Mouse (Mus musculus): ENCODE measurements around the gene Dnah8. TPM values are rescaled to one million over a fixed set of nuclear protein-coding genes. Genes with fewer than 3 reads are reported as not detected.

Dnah8 gene
- polyA plus RNA-seq, 1 experiment = 0.85 TPM

GRCm38 (mm10) chr17:30840046-30840445 is 215.9 kb downstream of the Dnah8 start:
- H3K4me1 ChIP-seq (ENCODE audit: control insufficient read depth, insufficient read depth, low read length) = no peaks in the 10 kb centered on the region
- no peak overlapping the region for H3K4me3 ChIP-seq (replicated peaks; ENCODE audit: insufficient read depth, low read depth, low read length)
- WGBS = 65% methylated on average over 9 of the region's 9 CpGs
- H3K27ac ChIP-seq (ENCODE audit: insufficient read depth, low read length) = no peak overlapping the region
- TF ChIP-seq POLR2A (IDR thresholded peaks at IDR 0.05; ENCODE audit: borderline replicate concordance, insufficient read depth, low read length) (no peak), CTCF (IDR thresholded peaks at IDR 0.05; ENCODE audit: borderline replicate concordance, insufficient read depth, low read depth, low read length) (no peak)
- no peak for DNase-seq
- no peaks in the 10 kb centered on the region for H3K27me3 ChIP-seq (ENCODE audit: control insufficient read depth, insufficient read depth, low read length)

GRCm38 (mm10) chr17:30842312-30842711 is 218.2 kb downstream of the Dnah8 start:
- TF ChIP-seq CTCF (IDR thresholded peaks at IDR 0.05; ENCODE audit: borderline replicate concordance, insufficient read depth, low read depth, low read length) (no peak), POLR2A (IDR thresholded peaks at IDR 0.05; ENCODE audit: borderline replicate concordance, insufficient read depth, low read length) (no peak)
- WGBS = 90% methylated on average over 6 of the region's 6 CpGs
- DNase-seq = no peak
- Histone ChIP-seq H3K4me3 (replicated peaks; ENCODE audit: insufficient read depth, low read depth, low read length) (no peak overlapping the region), H3K27me3 (ENCODE audit: control insufficient read depth, insufficient read depth, low read length) (no peaks in the 10 kb centered on the region), H3K4me1 (ENCODE audit: control insufficient read depth, insufficient read depth, low read length) (no peaks in the 10 kb centered on the region), H3K27ac (ENCODE audit: insufficient read depth, low read length) (no peak overlapping the region)

- Histone ChIP-seq H3K27me3 (ENCODE audit: control insufficient read depth, insufficient read depth, low read length) (no peaks in the 10 kb centered on the region), H3K4me1 (ENCODE audit: control insufficient read depth, insufficient read depth, low read length) (no peaks in the 10 kb centered on the region), H3K27ac (ENCODE audit: insufficient read depth, low read length) (no peak overlapping the region), H3K4me3 (replicated peaks; ENCODE audit: insufficient read depth, low read depth, low read length) (no peak overlapping the region)
- DNase-seq = peak; percentile 27 to 37
- 24% methylated on average over 9 of the region's 9 CpGs for WGBS
- no peak for TF ChIP-seq CTCF (IDR thresholded peaks at IDR 0.05; ENCODE audit: borderline replicate concordance, insufficient read depth, low read depth, low read length)
- no peak for TF ChIP-seq POLR2A (IDR thresholded peaks at IDR 0.05; ENCODE audit: borderline replicate concordance, insufficient read depth, low read length)
These were observed 220.2 kb downstream of the Dnah8 start for GRCm38 (mm10) chr17:30844321-30844791.

- Histone ChIP-seq H3K27ac (ENCODE audit: insufficient read depth, low read length) (no peak overlapping the region), H3K4me1 (ENCODE audit: control insufficient read depth, insufficient read depth, low read length) (no peaks in the 10 kb centered on the region), H3K4me3 (replicated peaks; ENCODE audit: insufficient read depth, low read depth, low read length) (no peak overlapping the region), H3K27me3 (ENCODE audit: control insufficient read depth, insufficient read depth, low read length) (no peaks in the 10 kb centered on the region)
- DNase-seq = no peak
- TF ChIP-seq POLR2A (IDR thresholded peaks at IDR 0.05; ENCODE audit: borderline replicate concordance, insufficient read depth, low read length) = no peak
- TF ChIP-seq CTCF (IDR thresholded peaks at IDR 0.05; ENCODE audit: borderline replicate concordance, insufficient read depth, low read depth, low read length) = no peak
- WGBS = 89% methylated on average over 7 of the region's 7 CpGs
These were observed 223.3 kb downstream of the Dnah8 start for GRCm38 (mm10) chr17:30847498-30847897.

- no peak for DNase-seq
- WGBS = 93% methylated on average over 5 of the region's 5 CpGs
- no peaks in the 10 kb centered on the region for H3K4me1 ChIP-seq (ENCODE audit: control insufficient read depth, insufficient read depth, low read length)
- no peak for TF ChIP-seq CTCF (IDR thresholded peaks at IDR 0.05; ENCODE audit: borderline replicate concordance, insufficient read depth, low read depth, low read length)
- no peak for TF ChIP-seq POLR2A (IDR thresholded peaks at IDR 0.05; ENCODE audit: borderline replicate concordance, insufficient read depth, low read length)
- no peak overlapping the region for H3K4me3 ChIP-seq (replicated peaks; ENCODE audit: insufficient read depth, low read depth, low read length)
- H3K27ac ChIP-seq (ENCODE audit: insufficient read depth, low read length) = no peak overlapping the region
- H3K27me3 ChIP-seq (ENCODE audit: control insufficient read depth, insufficient read depth, low read length) = no peaks in the 10 kb centered on the region
These were observed 223.9 kb downstream of the Dnah8 start for GRCm38 (mm10) chr17:30848086-30848485.

- H3K4me1 ChIP-seq (ENCODE audit: control insufficient read depth, insufficient read depth, low read length) = no peaks in the 10 kb centered on the region; the same call in 1 of the 2 replicates
- 91% methylated on average over 6 of the region's 6 CpGs for WGBS
- DNase-seq = no peak
- H3K27ac ChIP-seq (ENCODE audit: insufficient read depth, low read length) = no peak overlapping the region
- TF ChIP-seq POLR2A (IDR thresholded peaks at IDR 0.05; ENCODE audit: borderline replicate concordance, insufficient read depth, low read length) (no peak), CTCF (IDR thresholded peaks at IDR 0.05; ENCODE audit: borderline replicate concordance, insufficient read depth, low read depth, low read length) (no peak)
- no peaks in the 10 kb centered on the region for H3K27me3 ChIP-seq (ENCODE audit: control insufficient read depth, insufficient read depth, low read length)
- H3K4me3 ChIP-seq (replicated peaks; ENCODE audit: insufficient read depth, low read depth, low read length) = no peak overlapping the region
These were observed 224.7 kb downstream of the Dnah8 start for GRCm38 (mm10) chr17:30848804-30849203.

- H3K27ac ChIP-seq (ENCODE audit: insufficient read depth, low read length) = no peak overlapping the region
- no peak overlapping the region for H3K4me3 ChIP-seq (replicated peaks; ENCODE audit: insufficient read depth, low read depth, low read length)
- no peaks in the 10 kb centered on the region; the same call in 1 of the 2 replicates for H3K4me1 ChIP-seq (ENCODE audit: control insufficient read depth, insufficient read depth, low read length)
- WGBS = 95% methylated on average over 12 of the region's 12 CpGs
- no peaks in the 10 kb centered on the region for H3K27me3 ChIP-seq (ENCODE audit: control insufficient read depth, insufficient read depth, low read length)
- no peak for DNase-seq
- TF ChIP-seq CTCF (IDR thresholded peaks at IDR 0.05; ENCODE audit: borderline replicate concordance, insufficient read depth, low read depth, low read length) = no peak
- no peak for TF ChIP-seq POLR2A (IDR thresholded peaks at IDR 0.05; ENCODE audit: borderline replicate concordance, insufficient read depth, low read length)
These were observed 225.7 kb downstream of the Dnah8 start for GRCm38 (mm10) chr17:30849813-30850212.

- TF ChIP-seq CTCF (IDR thresholded peaks at IDR 0.05; ENCODE audit: borderline replicate concordance, insufficient read depth, low read depth, low read length) (no peak), POLR2A (IDR thresholded peaks at IDR 0.05; ENCODE audit: borderline replicate concordance, insufficient read depth, low read length) (no peak)
- Histone ChIP-seq H3K27ac (ENCODE audit: insufficient read depth, low read length) (no peak overlapping the region), H3K4me3 (replicated peaks; ENCODE audit: insufficient read depth, low read depth, low read length) (no peak overlapping the region), H3K27me3 (ENCODE audit: control insufficient read depth, insufficient read depth, low read length) (no peaks in the 10 kb centered on the region), H3K4me1 (ENCODE audit: control insufficient read depth, insufficient read depth, low read length) (no peaks in the 10 kb centered on the region; the same call in 1 of the 2 replicates)
- DNase-seq = no peak
These were observed 228.2 kb downstream of the Dnah8 start for GRCm38 (mm10) chr17:30852345-30852744.
